Mouse (Mus musculus) lung, postnatal 0 days (tissue): ENCODE data around the gene Gm40460.
"Not testable (repeated sequence)": the region's sequence is repeated elsewhere in the genome, so short reads cannot be mapped to it uniquely, and the experiment has no call there.

Source experiments
- CTCF ChIP-seq: IDR thresholded peaks from 2 replicates; pipeline ENCODE4 v1.5.1; 2016; ENCODE audit warnings: antibody characterized with exemption, mild to moderate bottlenecking
- EP300 ChIP-seq: IDR thresholded peaks from 2 replicates; pipeline ENCODE4 v1.6.1; 2016; ENCODE audit warnings: antibody characterized with exemption, mild to moderate bottlenecking, control low read depth

DNA sequence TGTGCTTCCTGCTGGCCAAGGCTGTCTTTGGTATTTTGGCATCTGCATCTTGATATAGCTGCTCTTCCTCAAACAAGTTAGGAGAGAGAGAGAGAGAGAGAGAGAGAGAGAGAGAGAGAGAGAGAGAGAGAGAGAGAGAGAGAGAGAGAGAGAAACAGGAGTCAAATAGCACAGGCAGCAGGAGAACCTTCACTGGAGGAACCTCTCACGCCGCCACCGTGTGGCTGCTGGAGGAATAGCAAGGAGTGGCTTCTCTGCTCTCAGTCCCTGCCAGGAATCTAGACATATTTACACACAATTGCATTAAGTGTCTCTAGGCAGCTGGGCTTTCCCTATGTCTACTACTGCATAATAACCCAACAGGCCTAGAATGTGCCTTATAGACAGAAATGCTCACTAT is 37.3 kb upstream of the Gm40460 start:
- peak; percentile 75 for TF ChIP-seq CTCF
- TF ChIP-seq EP300 = not testable (repeated sequence)
